Mouse (Mus musculus) stomach, embryonic 16.5 days (tissue): ENCODE measurements around the gene Pole2. TPM values are rescaled to one million over a fixed set of nuclear protein-coding genes. Genes with fewer than 3 reads are reported as not detected.
A peak's percentile ranks its signal among the peaks of the same experiment; 100 is the strongest.
"Not testable (repeated sequence)": the region's sequence is repeated elsewhere in the genome, so short reads cannot be mapped to it uniquely, and the experiment has no call there.

Experiments
- ATAC-seq: fragments of 200-750 bp; cut with Nextera tagmentation; 2 replicates; pipeline ENCODE4 v1.8.0; 2017; ENCODE audit warnings: moderate number of reproducible peaks, moderate TSS enrichment; ENCODE audit not compliant: insufficient read depth, low FRiP score
- H3K27ac ChIP-seq: fragments of 300-500 bp; sonication (generic); 2 replicates; pipeline ENCODE4 v1.5.1; 2014; ENCODE audit warnings: low read length
- H3K27me3 ChIP-seq: fragments of 300-500 bp; sonication (generic); 2 replicates; pipeline ENCODE4 v1.6.1; 2014; ENCODE audit warnings: low read length, control low read depth, mixed read lengths; ENCODE audit not compliant: control insufficient read depth, insufficient read depth
- H3K36me3 ChIP-seq: fragments of 300-500 bp; sonication (generic); 2 replicates; pipeline ENCODE4 v1.6.1; 2014; ENCODE audit warnings: low read length; ENCODE audit not compliant: control insufficient read depth, insufficient read depth
- H3K4me1 ChIP-seq: fragments of 300-500 bp; sonication (generic); 2 replicates; pipeline ENCODE4 v1.6.1; 2014; ENCODE audit warnings: low read length, control low read depth, mixed read lengths; ENCODE audit not compliant: control insufficient read depth, insufficient read depth
- H3K4me2 ChIP-seq: fragments of 300-500 bp; sonication (generic); 2 replicates; pipeline ENCODE4 v1.6.1; 2014; ENCODE audit warnings: low read depth, low read length, mixed read lengths
- H3K4me3 ChIP-seq: fragments of 300-500 bp; sonication (generic); replicated peaks from 2 replicates; pipeline ENCODE4 v1.5.1; 2014; ENCODE audit warnings: mild to moderate bottlenecking, low read length
- H3K9ac ChIP-seq: fragments of 300-500 bp; sonication (generic); 2 replicates; pipeline ENCODE4 v1.6.1; 2014; ENCODE audit warnings: low read length
- H3K9me3 ChIP-seq: fragments of 300-500 bp; sonication (generic); replicated peaks from 2 replicates; pipeline ENCODE4 v1.6.1; 2016; ENCODE audit warnings: low read length, control low read depth; ENCODE audit not compliant: control insufficient read depth
- WGBS: fragments of 180-500 bp; shearing (Covaris S2); extraction: QIAGEN DNeasy Blood & Tissue Kit; methylation state at CpG from one replicate; pipeline ENCODE4 v1.1.7; 2014; 5-methylcytosine and 5-hydroxymethylcytosine counted together
- microRNA-seq: library from miRNA; unstranded; fragments of <30 nt; microRNA quantifications from one replicate; pipeline ENCODE4, GENCODE M21; 2016
- polyA plus RNA-seq: library from polyadenylated mRNA; unstranded; fragments of >200 nt; fragmentation: Nextera tagmentation; extraction: Ambion mirVana; gene quantifications from 2 replicates; pipeline ENCODE4 v1.2.1, GENCODE M21; 2015

The Pole2 gene
- polyA plus RNA-seq, 1 experiment from 2014 or later: 21.7 TPM

GRCm38 (mm10) chr12:69158765-69159577 is 69.0 kb downstream of the Pole2 start, which contains the start of gene Rps29:
Rps29 (minus strand) TSS chr12:69159186.
- peak within 1 kb of the TSS; percentile 76 for H3K4me3 ChIP-seq
- not testable (repeated sequence) for H3K27me3 ChIP-seq, H3K9me3 ChIP-seq
- H3K9ac ChIP-seq: peak within 1 kb of the TSS; percentile 93
- peaks cover 10% of the 10 kb centered on the region for H3K4me1 ChIP-seq
- peaks cover 12% of the 10 kb centered on the region for H3K36me3 ChIP-seq
- H3K4me2 ChIP-seq: peak within 1 kb of the TSS; percentile 72
- under 1% methylated on average over 56 of the region's 68 CpGs for WGBS
- ATAC-seq: peak; percentile 99
- peak within 1 kb of the TSS; percentile 96 for H3K27ac ChIP-seq

GRCm38 (mm10) chr12:69158366-69158764 is 69.6 kb downstream of the Pole2 start:
- ATAC-seq: no peak

GRCm38 (mm10) chr12:69157107-69157506 is 70.9 kb downstream of the Pole2 start:
- WGBS: 91% methylated on average over 2 of the region's 2 CpGs
- H3K36me3 ChIP-seq: peaks cover 12% of the 10 kb centered on the region
- ATAC-seq: no peak
- H3K4me3 ChIP-seq: no peak overlapping the region
- H3K9ac ChIP-seq: no peak overlapping the region
- no peaks in the 10 kb centered on the region for H3K9me3 ChIP-seq
- peaks cover 10% of the 10 kb centered on the region for H3K4me1 ChIP-seq
- no peaks in the 10 kb centered on the region for H3K27me3 ChIP-seq
- no peak overlapping the region for H3K4me2 ChIP-seq
- no peak overlapping the region for H3K27ac ChIP-seq

More at GRCm38 (mm10) chr12:69158366-69158764, 69.6 kb downstream of the Pole2 start:
- Histone ChIP-seq H3K27ac (peak overlapping the region; percentile 96), H3K4me2 (peak overlapping the region; percentile 72), H3K4me1 (peaks cover 10% of the 10 kb centered on the region), H3K9ac (peak overlapping the region; percentile 93), H3K9me3 (no peaks in the 10 kb centered on the region), H3K36me3 (peaks cover 12% of the 10 kb centered on the region), H3K27me3 (no peaks in the 10 kb centered on the region), H3K4me3 (peak overlapping the region; percentile 76)
- under 1% methylated on average over 19 of the region's 19 CpGs for WGBS

GRCm38 (mm10) chr12:69156436-69156835 is 71.6 kb downstream of the Pole2 start:
- peaks cover 12% of the 10 kb centered on the region for H3K36me3 ChIP-seq
- no peaks in the 10 kb centered on the region for H3K27me3 ChIP-seq
- peaks cover 10% of the 10 kb centered on the region for H3K4me1 ChIP-seq
- 77% methylated on average over 4 of the region's 4 CpGs for WGBS
- ATAC-seq: no peak
- no peak overlapping the region for H3K4me2 ChIP-seq
- H3K9ac ChIP-seq: no peak overlapping the region
- H3K9me3 ChIP-seq: no peaks in the 10 kb centered on the region
- no peak overlapping the region for H3K4me3 ChIP-seq
- H3K27ac ChIP-seq: no peak overlapping the region

- no peak overlapping the region for H3K9ac ChIP-seq
- no peak for ATAC-seq
- no peak overlapping the region for H3K27ac ChIP-seq
- 67% methylated on average over 2 of the region's 2 CpGs for WGBS
- H3K36me3 ChIP-seq: peaks cover 12% of the 10 kb centered on the region
- H3K4me3 ChIP-seq: no peak overlapping the region
- no peaks in the 10 kb centered on the region for H3K9me3 ChIP-seq
- peaks cover 10% of the 10 kb centered on the region for H3K4me1 ChIP-seq
- no peak overlapping the region for H3K4me2 ChIP-seq
- no peaks in the 10 kb centered on the region for H3K27me3 ChIP-seq
These were observed 72.1 kb downstream of the Pole2 start for GRCm38 (mm10) chr12:69155923-69156322.

Small RNA genes within 50 kb of the gene (microRNA-seq; reads per million reads assigned to microRNA genes)
- not detected for gene Gm47287
- gene Gm47295: 0.50 reads per million

Other genes with a start within 250 kb of the Pole2 start
- gene Rps29, start 69.0 kb downstream of the Pole2 start, polyA plus RNA-seq: 1,481 and 1,784 TPM in 2 replicates
- gene Lrr1, start 59.4 kb downstream of the Pole2 start, polyA plus RNA-seq: 14.2 and 16.5 TPM in 2 replicates
- gene Rpl36al, start 44.1 kb downstream of the Pole2 start, polyA plus RNA-seq: 590 and 688 TPM in 2 replicates
- gene Mgat2, start 44.0 kb downstream of the Pole2 start, polyA plus RNA-seq: 32.6 and 41.9 TPM in 2 replicates
- gene Gm49383, start 31.1 kb downstream of the Pole2 start, polyA plus RNA-seq: 18.5 and 22.3 TPM in 2 replicates
- gene Dnaaf2, start 29.8 kb downstream of the Pole2 start, polyA plus RNA-seq: 6.6 and 7.4 TPM in 2 replicates
- gene Gm49384, start 23.9 kb downstream of the Pole2 start, polyA plus RNA-seq: 20.8 and 22.8 TPM in 2 replicates
- gene Klhdc1, start 13.0 kb upstream of the Pole2 start, polyA plus RNA-seq: 7.2 and 7.3 TPM in 2 replicates
- 74.8 and 87.2 TPM in 2 replicates for gene Klhdc2, start 68.5 kb upstream of the Pole2 start, polyA plus RNA-seq
- gene Nemf, start 129.0 kb upstream of the Pole2 start, polyA plus RNA-seq: 82.4 and 83.1 TPM in 2 replicates
- gene Arf6, start 144.0 kb upstream of the Pole2 start, polyA plus RNA-seq: 39.3 and 42.3 TPM in 2 replicates
- gene Gm9887, start 144.3 kb upstream of the Pole2 start, polyA plus RNA-seq: 0.80 and 0.94 TPM in 2 replicates